In genomic region chr5:111573265-111573873, GRCm38 (mm10) we compare ENCODE assay signal across 12 mouse cellular contexts.
DNase-seq lines count a peak whose midpoint lies in the region; ATAC-seq lines count a peak whose summit lies in the region.
"Had no signal": no experiment of that assay in that cellular context is flagged by ENCODE, and none has a peak within 500 bp of the region (broad histone marks: within the 10 kb centered on the region; RNA-seq: fewer than 3 reads in every experiment).

No protein-coding gene starts in this region.

- no peak for ATAC-seq in hindbrain, embryonic 13.5 days (ENCODE audit: low FRiP score)
- ATAC-seq in hindbrain, embryonic 11.5 days (ENCODE audit: low FRiP score): no peak
- no peak for ATAC-seq in embryonic facial prominence, embryonic 12.5 days (ENCODE audit: insufficient number of reproducible peaks, insufficient read depth, low FRiP score, low TSS enrichment)
- peak; percentile 29; the same call in 1 of the 2 replicates for ATAC-seq in intestine, embryonic 16.5 days

- H3K4me2 ChIP-seq in hindbrain, embryonic 13.5 days: no peak overlapping the region
- no peak overlapping the region for H3K4me2 ChIP-seq in hindbrain, embryonic 11.5 days (replicated peaks; ENCODE audit: low read depth, low read length)
- peak overlapping the region; percentile 10; the same call in 1 of the 2 replicates for H3K4me2 ChIP-seq in embryonic facial prominence, embryonic 12.5 days (replicated peaks)
- no peak overlapping the region for H3K4me2 ChIP-seq in intestine, embryonic 16.5 days (ENCODE audit: low read depth, low read length)

- H3K4me1 ChIP-seq in hindbrain, embryonic 13.5 days (replicated peaks): peaks cover 48% of the 10 kb centered on the region
- peaks cover 31% of the 10 kb centered on the region for H3K4me1 ChIP-seq in hindbrain, embryonic 11.5 days (replicated peaks; ENCODE audit: control insufficient read depth, insufficient read depth, low read length)
- peaks cover 61% of the 10 kb centered on the region for H3K4me1 ChIP-seq in embryonic facial prominence, embryonic 12.5 days
- H3K4me1 ChIP-seq in intestine, embryonic 16.5 days (ENCODE audit: control insufficient read depth, insufficient read depth, low read length): peaks cover 57% of the 10 kb centered on the region

- H3K27ac ChIP-seq in hindbrain, embryonic 13.5 days: no peak overlapping the region
- no peak overlapping the region for H3K27ac ChIP-seq in hindbrain, embryonic 11.5 days (ENCODE audit: low read depth, low read length)
- no peak overlapping the region for H3K27ac ChIP-seq in embryonic facial prominence, embryonic 12.5 days
- no peak overlapping the region; the same call in 1 of the 2 replicates for H3K27ac ChIP-seq in intestine, embryonic 16.5 days (ENCODE audit: low read length)
- H3K27ac ChIP-seq: kidney, postnatal 0 days had no signal

- no peak overlapping the region for H3K4me3 ChIP-seq in hindbrain, embryonic 13.5 days
- no peak overlapping the region for H3K4me3 ChIP-seq in hindbrain, embryonic 11.5 days (ENCODE audit: low read depth, low read length)
- H3K4me3 ChIP-seq in embryonic facial prominence, embryonic 12.5 days: no peak overlapping the region
- no peak overlapping the region for H3K4me3 ChIP-seq in intestine, embryonic 16.5 days (ENCODE audit: low read length)
- H3K4me3 ChIP-seq: megakaryocyte, embryonic 14.5 days had no signal

- H3K9ac ChIP-seq in hindbrain, embryonic 13.5 days: 0 out of 2 replicates have a peak overlapping the region, but pooled peaks have one; percentile 19
- no peak overlapping the region for H3K9ac ChIP-seq in hindbrain, embryonic 11.5 days (ENCODE audit: low read depth, low read length)
- no peak overlapping the region for H3K9ac ChIP-seq in embryonic facial prominence, embryonic 12.5 days
- no peak overlapping the region for H3K9ac ChIP-seq in intestine, embryonic 16.5 days (ENCODE audit: low read depth, low read length)

- H3K27me3 ChIP-seq in hindbrain, embryonic 13.5 days: peaks cover 22% of the 10 kb centered on the region; the same call in 1 of the 2 replicates
- no peaks in the 10 kb centered on the region for H3K27me3 ChIP-seq in hindbrain, embryonic 11.5 days (ENCODE audit: control insufficient read depth, insufficient read depth, low read length)
- H3K27me3 ChIP-seq in embryonic facial prominence, embryonic 12.5 days: no peaks in the 10 kb centered on the region
- H3K27me3 ChIP-seq in intestine, embryonic 16.5 days (replicated peaks; ENCODE audit: control insufficient read depth, insufficient read depth, low read length): no peaks in the 10 kb centered on the region
- H3K27me3 ChIP-seq: CH12.LX had no signal

- DNase-seq in hindbrain, embryonic 11.5 days (ENCODE audit: low spot score): no peak
- peak; percentile 49 for DNase-seq in CD4-positive, CD25-positive, alpha-beta regulatory T cell, adult 2 months (ENCODE audit: low read depth, low spot score)
- DNase-seq in right cerebral cortex, postnatal 4 days: no peak
- no peak for DNase-seq in c-Kit-positive CD71-positive TER-119-positive erythroid progenitor cells, embryonic 14.5 days (ENCODE audit: low spot score)
- no peak for DNase-seq in MN1 (ENCODE audit: low spot score)
- DNase-seq: cerebellum, adult 11-12 months had no signal

- no peaks in the 10 kb centered on the region for H3K36me3 ChIP-seq in hindbrain, embryonic 13.5 days
- H3K36me3 ChIP-seq in hindbrain, embryonic 11.5 days (ENCODE audit: control insufficient read depth, insufficient read depth, low read length): no peaks in the 10 kb centered on the region
- no peaks in the 10 kb centered on the region for H3K36me3 ChIP-seq in embryonic facial prominence, embryonic 12.5 days
- no peaks in the 10 kb centered on the region for H3K36me3 ChIP-seq in intestine, embryonic 16.5 days (ENCODE audit: control insufficient read depth, insufficient read depth, low read length)

- 15% methylated on average over 13 of the region's 13 CpGs for WGBS in hindbrain, embryonic 13.5 days
- 15% methylated on average over 13 of the region's 13 CpGs for WGBS in hindbrain, embryonic 11.5 days
- 23% methylated on average over 13 of the region's 13 CpGs for WGBS in embryonic facial prominence, embryonic 12.5 days
- 20% methylated on average over 13 of the region's 13 CpGs for WGBS in intestine, embryonic 16.5 days

- no peaks in the 10 kb centered on the region for H3K9me3 ChIP-seq in hindbrain, embryonic 13.5 days
- H3K9me3 ChIP-seq in hindbrain, embryonic 11.5 days (ENCODE audit: control insufficient read depth, low read length): no peaks in the 10 kb centered on the region
- H3K9me3 ChIP-seq in embryonic facial prominence, embryonic 12.5 days: no peaks in the 10 kb centered on the region
- no peaks in the 10 kb centered on the region for H3K9me3 ChIP-seq in intestine, embryonic 16.5 days (ENCODE audit: control insufficient read depth, low read length)
- H3K9me3 ChIP-seq: megakaryocyte, embryonic 14.5 days had no signal
